Mouse (Mus musculus): ENCODE measurements around the gene Sumf2. TPM values are rescaled to one million over a fixed set of nuclear protein-coding genes. Genes with fewer than 3 reads are reported as not detected.

Gene Sumf2
- polyA plus RNA-seq, 1 experiment from 2014 or later: 31.1 TPM

DNA sequence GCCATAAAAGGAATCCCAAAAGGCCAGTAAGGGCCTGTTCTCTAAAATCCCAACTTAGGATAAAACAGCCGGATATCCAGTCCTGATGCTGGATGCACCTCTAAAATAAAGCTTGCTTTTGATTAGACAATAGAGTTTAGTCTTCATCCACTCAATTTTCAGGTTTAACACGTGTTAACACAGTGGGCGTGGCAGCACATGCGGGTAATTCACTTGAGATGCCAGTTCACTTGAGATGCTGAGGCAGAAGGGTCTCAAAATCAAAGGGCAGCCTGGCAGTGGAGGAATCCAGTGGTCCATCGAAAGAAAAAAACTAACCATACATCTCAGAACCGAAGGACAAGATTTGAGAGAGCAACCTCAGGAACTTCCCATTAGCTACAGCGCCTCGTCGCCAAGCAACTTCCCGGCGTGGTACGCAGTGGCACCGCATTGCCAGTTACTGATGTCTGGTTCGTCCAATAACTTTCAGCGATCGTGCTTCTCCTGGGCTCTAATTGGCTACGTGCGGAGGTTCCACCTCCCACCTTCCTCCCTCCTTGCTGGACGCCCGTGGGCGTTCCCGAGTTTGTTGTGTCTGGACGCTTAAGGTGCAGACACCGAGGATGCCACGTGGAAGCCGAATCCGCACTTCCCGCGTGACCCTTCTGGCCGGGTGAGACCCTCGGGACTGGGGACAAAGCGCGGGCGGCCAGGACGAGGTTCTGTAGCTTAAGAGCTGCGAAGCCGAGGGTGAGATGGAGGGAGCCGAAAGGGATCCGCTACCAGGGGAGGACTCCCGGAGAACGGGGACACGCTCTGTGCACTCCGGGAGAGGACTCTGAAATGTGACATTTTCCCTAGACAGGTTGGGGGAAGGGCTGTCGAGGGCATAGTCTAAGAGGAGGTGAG lies 48.7 kb downstream of the Sumf2 start, which contains the start of gene Zbed5:
TSS of gene Zbed5 (plus strand) at position 526 of the 891 bp plus-strand sequence.
- Histone ChIP-seq H3K9ac (ENCODE audit: low read depth, low read length) (peak within 1 kb of the TSS; percentile 76), H3K4me2 (ENCODE audit: low read length) (peak within 1 kb of the TSS; percentile 74), H3K4me1 (ENCODE audit: control insufficient read depth, insufficient read depth, low read length) (peaks cover 11% of the 10 kb centered on the region), H3K4me3 (ENCODE audit: low read depth, low read length) (peak within 1 kb of the TSS; percentile 68), H3K9me3 (replicated peaks; ENCODE audit: control insufficient read depth, low read length, poor library complexity, severe bottlenecking) (no peaks in the 10 kb centered on the region), H3K27me3 (ENCODE audit: control insufficient read depth, insufficient read depth, low read depth, low read length) (no peaks in the 10 kb centered on the region), H3K36me3 (ENCODE audit: control insufficient read depth, insufficient read depth, low read length) (no peaks in the 10 kb centered on the region), H3K27ac (ENCODE audit: low read length) (peak within 1 kb of the TSS; percentile 58; the same call in 1 of the 2 replicates)
- WGBS: 1% methylated on average over 44 of the region's 44 CpGs
- ATAC-seq: peak; percentile 100

DNA sequence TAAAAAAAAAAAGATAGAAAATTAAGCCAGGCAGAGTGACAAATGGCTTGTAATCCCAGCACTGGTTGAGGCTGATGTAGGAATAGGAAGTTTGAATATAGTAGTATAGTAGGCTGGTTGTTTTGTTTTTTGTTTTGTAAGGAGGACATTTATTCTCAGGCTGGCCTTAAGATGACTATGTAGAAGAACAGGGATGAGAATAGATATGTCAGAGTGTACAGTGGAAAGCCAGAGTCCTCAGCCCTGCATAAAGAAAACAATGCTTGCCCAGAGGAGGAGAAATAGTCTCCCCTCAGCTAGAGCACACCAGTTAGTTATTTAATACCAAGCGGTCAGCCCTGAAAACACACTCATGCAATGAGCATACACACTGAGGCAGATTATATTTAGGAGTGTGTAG lies 51.7 kb downstream of the Sumf2 start, which contains the start of gene Phkg1:
TSS of gene Phkg1 (minus strand) at position 101 of the 400 bp plus-strand sequence.
- Histone ChIP-seq H3K36me3 (ENCODE audit: control insufficient read depth, insufficient read depth, low read length) (peaks cover 17% of the 10 kb centered on the region), H3K27me3 (ENCODE audit: control insufficient read depth, insufficient read depth, low read depth, low read length) (no peaks in the 10 kb centered on the region), H3K27ac (ENCODE audit: low read length) (no peak within 1 kb of the TSS), H3K9me3 (replicated peaks; ENCODE audit: control insufficient read depth, low read length, poor library complexity, severe bottlenecking) (no peaks in the 10 kb centered on the region), H3K4me3 (ENCODE audit: low read depth, low read length) (no peak within 1 kb of the TSS), H3K9ac (ENCODE audit: low read depth, low read length) (no peak within 1 kb of the TSS), H3K4me1 (ENCODE audit: control insufficient read depth, insufficient read depth, low read length) (peaks cover 11% of the 10 kb centered on the region), H3K4me2 (ENCODE audit: low read length) (no peak within 1 kb of the TSS)
- ATAC-seq: no peak
- 92% methylated on average over 1 of the region's 1 CpGs for WGBS

- Histone ChIP-seq H3K36me3 (ENCODE audit: control insufficient read depth, insufficient read depth, low read length) (peaks cover 4% of the 10 kb centered on the region), H3K9me3 (replicated peaks; ENCODE audit: control insufficient read depth, low read length, poor library complexity, severe bottlenecking) (no peaks in the 10 kb centered on the region), H3K4me1 (ENCODE audit: control insufficient read depth, insufficient read depth, low read length) (peaks cover 10% of the 10 kb centered on the region; the same call in 1 of the 2 replicates), H3K9ac (ENCODE audit: low read depth, low read length) (peak overlapping the region; percentile 79), H3K27ac (ENCODE audit: low read length) (peak overlapping the region; percentile 91), H3K4me3 (ENCODE audit: low read depth, low read length) (peak overlapping the region; percentile 51), H3K27me3 (ENCODE audit: control insufficient read depth, insufficient read depth, low read depth, low read length) (no peaks in the 10 kb centered on the region), H3K4me2 (ENCODE audit: low read length) (peak overlapping the region; percentile 81)
- WGBS: 19% methylated on average over 4 of the region's 4 CpGs
- ATAC-seq: no peak
Measured at GRCm38 (mm10) chr5:129907775-129908174, 61.0 kb downstream of the Sumf2 start.

- H3K9ac ChIP-seq (ENCODE audit: low read depth, low read length): peak within 1 kb of the TSS; percentile 79
- peak within 1 kb of the TSS; percentile 81 for H3K4me2 ChIP-seq (ENCODE audit: low read length)
- peak within 1 kb of the TSS; percentile 51 for H3K4me3 ChIP-seq (ENCODE audit: low read depth, low read length)
- no peaks in the 10 kb centered on the region for H3K27me3 ChIP-seq (ENCODE audit: control insufficient read depth, insufficient read depth, low read depth, low read length)
- WGBS: under 1% methylated on average over 63 of the region's 63 CpGs
- ATAC-seq: peak; percentile 97
- H3K36me3 ChIP-seq (ENCODE audit: control insufficient read depth, insufficient read depth, low read length): no peaks in the 10 kb centered on the region
- peaks cover 10% of the 10 kb centered on the region; the same call in 1 of the 2 replicates for H3K4me1 ChIP-seq (ENCODE audit: control insufficient read depth, insufficient read depth, low read length)
- no peaks in the 10 kb centered on the region for H3K9me3 ChIP-seq (replicated peaks; ENCODE audit: control insufficient read depth, low read length, poor library complexity, severe bottlenecking)
- peak within 1 kb of the TSS; percentile 91 for H3K27ac ChIP-seq (ENCODE audit: low read length)
Measured at GRCm38 (mm10) chr5:129908242-129908965, 61.6 kb downstream of the Sumf2 start, which contains the start of gene Nupr1l. Gene Nupr1l, plus strand, starts transcription at chr5:129908540.

GRCm38 (mm10) chr5:129909147-129909546 lies 62.4 kb downstream of the Sumf2 start:
- Histone ChIP-seq H3K4me3 (ENCODE audit: low read depth, low read length) (peak overlapping the region; percentile 51), H3K4me1 (ENCODE audit: control insufficient read depth, insufficient read depth, low read length) (peaks cover 10% of the 10 kb centered on the region; the same call in 1 of the 2 replicates), H3K27ac (ENCODE audit: low read length) (peak overlapping the region; percentile 91; the same call in 1 of the 2 replicates), H3K27me3 (ENCODE audit: control insufficient read depth, insufficient read depth, low read depth, low read length) (no peaks in the 10 kb centered on the region), H3K4me2 (ENCODE audit: low read length) (peak overlapping the region; percentile 81), H3K36me3 (ENCODE audit: control insufficient read depth, insufficient read depth, low read length) (no peaks in the 10 kb centered on the region), H3K9ac (ENCODE audit: low read depth, low read length) (peak overlapping the region; percentile 79), H3K9me3 (replicated peaks; ENCODE audit: control insufficient read depth, low read length, poor library complexity, severe bottlenecking) (no peaks in the 10 kb centered on the region)
- 71% methylated on average over 9 of the region's 9 CpGs for WGBS
- ATAC-seq: peak; percentile 1; the same call in 1 of the 2 replicates

- no peak for ATAC-seq
- no peak overlapping the region for H3K27ac ChIP-seq (ENCODE audit: low read length)
- no peak overlapping the region for H3K9ac ChIP-seq (ENCODE audit: low read depth, low read length)
- 86% methylated on average over 7 of the region's 7 CpGs for WGBS
- H3K4me2 ChIP-seq (ENCODE audit: low read length): no peak overlapping the region
- H3K4me3 ChIP-seq (ENCODE audit: low read depth, low read length): no peak overlapping the region
- H3K27me3 ChIP-seq (ENCODE audit: control insufficient read depth, insufficient read depth, low read depth, low read length): no peaks in the 10 kb centered on the region
- H3K9me3 ChIP-seq (replicated peaks; ENCODE audit: control insufficient read depth, low read length, poor library complexity, severe bottlenecking): no peaks in the 10 kb centered on the region
- H3K4me1 ChIP-seq (ENCODE audit: control insufficient read depth, insufficient read depth, low read length): peaks cover 10% of the 10 kb centered on the region; the same call in 1 of the 2 replicates
- H3K36me3 ChIP-seq (ENCODE audit: control insufficient read depth, insufficient read depth, low read length): no peaks in the 10 kb centered on the region
Measured at GRCm38 (mm10) chr5:129909591-129909990, 62.8 kb downstream of the Sumf2 start.

Other genes starting within 250 kb of the Sumf2 start
- gene Zfp11, start 176.9 kb upstream of the Sumf2 start, polyA plus RNA-seq (2015; fragmentation: Nextera tagmentation; extraction: Ambion mirVana): 8.1 and 9.3 TPM in 2 replicates
- not detected in 2 replicates for gene Sept14, start 138.5 kb upstream of the Sumf2 start, polyA plus RNA-seq (2015; fragmentation: Nextera tagmentation; extraction: Ambion mirVana)
- 167 and 170 TPM in 2 replicates for gene Mrps17, start 131.5 kb upstream of the Sumf2 start, polyA plus RNA-seq (2015; fragmentation: Nextera tagmentation; extraction: Ambion mirVana)
- 87.7 and 90.4 TPM in 2 replicates for gene Nipsnap2, start 121.9 kb upstream of the Sumf2 start, polyA plus RNA-seq (2015; fragmentation: Nextera tagmentation; extraction: Ambion mirVana)
- gene Psph, start 59.5 kb upstream of the Sumf2 start, polyA plus RNA-seq (2015; fragmentation: Nextera tagmentation; extraction: Ambion mirVana): 31.1 TPM in 2 replicates
- 602 and 639 TPM in 2 replicates for gene Chchd2, start 40.5 kb downstream of the Sumf2 start, polyA plus RNA-seq (2015; fragmentation: Nextera tagmentation; extraction: Ambion mirVana)
- 20.1 and 22.5 TPM in 2 replicates for gene Zbed5, start 48.7 kb downstream of the Sumf2 start, polyA plus RNA-seq (2015; fragmentation: Nextera tagmentation; extraction: Ambion mirVana)
- gene Phkg1, start 51.6 kb downstream of the Sumf2 start, polyA plus RNA-seq (2015; fragmentation: Nextera tagmentation; extraction: Ambion mirVana): 0.85 and 0.95 TPM in 2 replicates
- gene Nupr1l, start 61.6 kb downstream of the Sumf2 start, polyA plus RNA-seq (2015; fragmentation: Nextera tagmentation; extraction: Ambion mirVana): 4.2 and 6.4 TPM in 2 replicates
- gene Vkorc1l1, start 95.0 kb downstream of the Sumf2 start, polyA plus RNA-seq (2015; fragmentation: Nextera tagmentation; extraction: Ambion mirVana): 29.1 and 30.6 TPM in 2 replicates
- gene Gusb, start 156.1 kb downstream of the Sumf2 start, polyA plus RNA-seq (2015; fragmentation: Nextera tagmentation; extraction: Ambion mirVana): 30.3 and 31.5 TPM in 2 replicates
- gene Asl, start 182.3 kb downstream of the Sumf2 start, polyA plus RNA-seq (2015; fragmentation: Nextera tagmentation; extraction: Ambion mirVana): 35.5 and 38.6 TPM in 2 replicates
- gene Crcp, start 182.3 kb downstream of the Sumf2 start, polyA plus RNA-seq (2015; fragmentation: Nextera tagmentation; extraction: Ambion mirVana): 85.6 and 86.8 TPM in 2 replicates
- 52.9 and 56.8 TPM in 2 replicates for gene Tpst1, start 226.3 kb downstream of the Sumf2 start, polyA plus RNA-seq (2015; fragmentation: Nextera tagmentation; extraction: Ambion mirVana)